Mouse (Mus musculus) brain, embryonic 18.5 days (tissue): ENCODE results near the gene D130043K22Rik.
"Not testable (repeated sequence)": the region's sequence is repeated elsewhere in the genome, so short reads cannot be mapped to it uniquely, and the experiment has no call there.

Experiments used
- DNase-seq: peaks from one replicate; pipeline ENCODE4 v3.0.0-alpha.2; 2012; ENCODE audit warnings: low read depth, low spot score

Gene D130043K22Rik

DNA sequence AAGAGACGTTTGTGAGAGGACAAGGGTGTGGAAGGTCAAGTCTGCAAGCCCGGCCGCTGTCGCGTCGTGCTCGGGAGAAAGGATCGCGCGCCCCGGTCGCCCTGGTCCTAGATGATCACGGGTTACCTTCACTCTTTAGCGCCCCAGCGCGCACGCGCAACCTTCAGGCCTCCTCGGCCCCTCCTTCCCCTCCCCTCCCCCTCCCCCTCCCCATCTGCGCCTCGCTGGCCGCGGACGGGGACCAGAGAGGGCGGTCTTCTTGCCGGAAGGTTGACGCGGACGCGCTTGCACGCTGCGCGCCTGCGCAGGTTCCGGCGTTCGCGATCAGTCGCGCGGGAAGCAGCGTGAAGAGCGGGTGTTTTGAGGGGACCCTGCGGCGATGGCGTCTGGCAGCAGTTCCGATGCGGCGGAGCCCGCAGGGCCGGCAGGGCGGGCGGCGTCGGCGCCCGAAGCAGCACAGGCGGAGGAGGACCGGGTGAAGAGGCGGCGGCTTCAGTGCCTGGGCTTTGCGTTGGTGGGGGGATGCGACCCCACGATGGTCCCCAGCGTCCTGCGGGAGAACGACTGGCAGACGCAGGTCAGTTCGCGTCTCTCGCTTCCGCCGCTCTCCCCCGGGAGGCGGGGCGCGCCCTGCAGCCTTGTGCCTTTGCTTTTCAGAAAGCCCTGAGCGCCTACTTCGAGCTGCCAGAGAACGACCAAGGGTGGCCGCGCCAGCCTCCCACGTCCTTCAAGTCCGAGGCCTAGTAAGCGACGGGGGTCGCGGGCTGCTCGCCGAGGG is 13.4 kb upstream of the D130043K22Rik start, which contains the start of the genes Acot13 and Tdp2:
Acot13 (minus strand) TSS at position 188 of the 778 bp plus-strand sequence.
Tdp2 (plus strand) TSS at position 327 of the 778 bp plus-strand sequence.
- peak; percentile 91 for DNase-seq

DNA sequence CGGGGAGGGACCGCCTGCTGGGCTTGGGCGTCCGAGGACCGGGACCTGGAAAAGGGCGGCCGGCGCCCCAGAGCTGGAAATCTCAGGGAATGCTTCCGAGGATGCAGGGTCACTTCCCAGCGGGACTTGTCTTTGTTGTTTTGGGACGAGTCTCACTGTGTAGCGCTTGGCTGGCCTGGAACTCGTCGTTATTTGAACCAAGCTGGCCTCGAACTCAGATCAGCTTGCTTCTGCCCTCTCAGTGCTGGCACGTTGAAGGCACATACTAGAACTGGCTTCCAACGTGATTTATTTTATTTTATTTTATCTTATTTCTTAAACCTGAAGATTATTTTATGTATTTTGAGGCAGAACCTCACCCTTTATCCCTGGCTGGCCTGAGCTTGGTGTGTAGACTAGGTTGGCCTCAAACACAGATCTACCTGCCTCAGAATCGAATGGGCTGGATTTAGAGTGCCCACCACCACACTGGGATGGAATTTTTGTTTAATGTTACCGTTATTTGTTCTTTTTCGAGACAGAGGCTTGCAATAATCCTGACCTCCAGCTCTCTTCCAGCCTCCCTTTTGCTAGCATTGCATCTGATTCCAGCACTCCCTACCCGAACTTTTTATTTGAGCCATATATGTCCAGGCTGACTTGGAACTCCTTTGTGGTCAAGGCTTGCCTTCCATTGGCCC is 12.7 kb upstream of the D130043K22Rik start:
- no peak for DNase-seq

DNA sequence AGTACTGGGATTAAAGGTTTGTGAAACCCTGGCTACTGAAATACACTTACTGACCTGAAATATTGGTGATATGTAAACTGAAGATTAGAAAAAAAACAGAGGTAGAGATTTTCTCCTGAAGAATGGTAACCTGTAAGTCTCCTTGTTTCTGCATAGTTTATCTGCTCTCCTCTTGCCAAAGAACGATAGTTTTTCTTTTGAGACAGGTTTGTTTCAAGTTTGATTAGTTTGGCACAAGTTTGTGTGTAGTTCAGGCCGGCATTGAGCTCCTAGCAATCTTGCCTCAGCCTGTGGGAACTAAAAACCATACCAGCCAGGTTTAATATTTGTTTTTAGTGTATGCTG is 12.2 kb upstream of the D130043K22Rik start:
- DNase-seq = no peak

DNA sequence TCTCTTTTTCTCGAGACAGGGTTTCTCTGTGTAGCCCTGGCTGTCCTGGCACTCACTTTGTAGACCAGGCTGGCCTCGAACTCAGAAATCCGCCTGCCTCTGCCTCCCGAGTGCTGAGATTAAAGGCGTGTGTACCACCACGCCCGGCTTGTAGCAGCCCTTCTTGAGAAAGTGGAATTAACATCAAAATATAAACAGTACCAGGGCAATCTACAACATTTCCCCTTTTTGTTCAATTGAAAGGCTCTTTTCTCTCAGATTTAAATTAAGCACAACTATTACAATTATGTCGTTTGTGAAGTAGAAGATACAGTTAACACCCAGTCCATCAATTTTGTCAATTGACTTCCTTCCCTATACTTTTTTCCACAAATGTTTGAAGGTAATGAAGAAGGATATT is 7.2 kb upstream of the D130043K22Rik start:
- DNase-seq = not testable (repeated sequence)

DNA sequence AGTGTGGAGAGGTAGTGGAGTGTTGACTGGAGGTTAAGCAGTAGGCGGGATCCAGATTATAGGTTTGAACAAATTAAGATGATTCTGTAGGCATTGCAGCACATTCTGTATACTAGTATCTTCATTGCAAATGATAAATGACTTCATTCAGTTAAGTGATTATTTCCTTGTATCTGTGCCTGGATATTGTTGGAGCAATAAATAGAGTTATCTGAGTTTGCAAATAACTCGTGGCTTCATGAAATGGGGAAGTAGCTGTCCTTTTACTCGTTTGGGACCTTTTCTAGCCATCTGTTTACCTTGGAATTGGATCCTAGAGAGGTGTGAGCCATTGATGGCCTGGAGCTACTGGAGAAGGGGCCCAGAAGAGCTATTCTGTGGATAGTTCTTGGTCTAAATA is 5.1 kb upstream of the D130043K22Rik start:
- DNase-seq = no peak

DNA sequence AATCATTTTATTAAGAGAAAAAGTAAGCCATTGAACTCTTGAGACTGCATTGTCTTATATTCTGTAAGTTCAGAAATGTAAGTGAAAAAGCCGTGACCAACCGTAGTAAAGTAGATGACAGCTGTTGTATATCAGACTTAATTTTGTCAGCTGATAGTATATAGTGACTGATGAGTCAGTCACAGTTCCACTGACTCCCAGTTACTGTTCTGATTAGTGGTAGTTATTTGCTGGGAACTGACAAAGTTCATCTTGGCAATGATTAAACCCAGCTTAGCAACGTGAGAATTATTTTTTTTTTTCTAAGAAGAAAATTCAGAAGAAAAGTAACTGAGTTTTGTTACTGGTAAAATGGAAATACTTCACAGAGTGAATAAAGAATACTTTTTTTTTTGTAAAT is 3.2 kb upstream of the D130043K22Rik start:
- no peak for DNase-seq

DNA sequence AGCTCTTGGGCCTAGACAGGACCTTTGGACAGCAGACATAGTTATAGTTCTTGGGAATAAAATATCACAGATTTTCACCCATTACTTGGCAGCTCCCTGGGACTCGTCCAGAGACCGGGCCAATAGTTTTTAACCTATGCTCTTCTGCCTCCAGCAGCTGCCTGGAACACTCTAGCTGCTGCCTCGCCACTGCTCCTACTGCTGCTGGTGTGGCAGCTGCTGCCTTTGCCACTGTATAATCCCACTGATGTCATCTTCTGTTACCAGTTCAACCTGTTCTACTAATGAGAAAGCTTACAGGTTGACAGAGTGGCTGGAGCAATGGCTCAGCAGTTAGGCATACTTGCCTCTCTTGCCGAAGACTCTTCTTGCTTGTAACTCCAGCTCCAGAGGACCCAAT is 4.4 kb downstream of the D130043K22Rik start:
- DNase-seq = no peak

DNA sequence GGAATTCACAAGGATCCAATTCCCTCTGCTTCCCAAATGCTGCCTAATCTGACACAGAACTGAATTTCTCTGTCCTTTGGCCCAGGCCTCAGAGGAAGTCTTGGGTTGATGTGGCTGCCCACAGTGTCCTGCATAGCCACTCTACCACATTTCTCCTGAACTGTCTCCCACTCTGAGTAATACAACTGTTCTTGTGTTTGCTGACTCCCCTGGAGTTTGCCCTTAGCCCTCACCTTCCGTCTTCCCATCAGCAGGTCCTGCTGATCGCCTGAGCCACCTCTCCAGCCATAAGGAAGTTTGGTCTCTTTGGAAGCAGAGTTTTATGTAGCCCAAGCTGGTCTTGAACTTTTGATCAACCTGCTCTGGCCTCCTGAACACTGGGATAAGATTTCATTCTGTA is 7.1 kb downstream of the D130043K22Rik start:
- no peak for DNase-seq

DNA sequence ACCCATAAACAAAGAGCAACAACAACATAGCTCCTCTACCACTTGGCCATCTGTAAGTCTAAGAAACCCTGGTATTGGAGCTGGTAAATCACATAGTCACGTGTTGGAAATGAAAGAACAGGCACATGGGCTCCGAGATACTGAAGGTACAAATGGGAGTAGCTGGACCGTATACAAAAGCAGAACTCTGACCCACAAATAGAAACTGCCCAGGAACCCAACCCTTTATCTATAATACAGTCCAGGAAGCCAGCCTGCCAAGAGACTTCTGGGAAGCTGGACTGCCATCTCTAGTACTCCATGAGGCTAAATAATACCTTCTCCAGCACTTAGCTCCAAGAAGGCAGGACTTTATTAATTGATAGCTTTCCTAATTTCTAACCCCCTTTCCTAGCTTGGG is 7.6 kb downstream of the D130043K22Rik start:
- DNase-seq = no peak

DNA sequence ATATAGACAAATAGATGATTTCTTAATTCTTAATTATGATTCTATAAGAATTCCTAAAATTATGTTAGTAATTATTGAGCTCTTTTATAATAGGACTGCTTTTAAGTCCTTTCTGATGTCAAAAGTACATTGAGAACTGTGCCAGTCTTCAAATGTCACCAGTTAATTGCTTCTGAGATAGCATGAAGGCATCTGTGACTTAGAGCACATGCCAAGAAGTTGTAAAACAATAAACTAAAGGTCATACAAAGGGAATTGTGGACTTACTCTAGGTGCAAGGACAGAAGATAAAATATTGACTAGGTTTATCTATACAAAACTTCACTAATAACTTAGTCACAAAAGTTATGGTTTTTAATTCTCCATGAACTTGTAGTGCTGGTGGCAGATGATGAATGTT is 14.2 kb downstream of the D130043K22Rik start:
- no peak for DNase-seq

DNA sequence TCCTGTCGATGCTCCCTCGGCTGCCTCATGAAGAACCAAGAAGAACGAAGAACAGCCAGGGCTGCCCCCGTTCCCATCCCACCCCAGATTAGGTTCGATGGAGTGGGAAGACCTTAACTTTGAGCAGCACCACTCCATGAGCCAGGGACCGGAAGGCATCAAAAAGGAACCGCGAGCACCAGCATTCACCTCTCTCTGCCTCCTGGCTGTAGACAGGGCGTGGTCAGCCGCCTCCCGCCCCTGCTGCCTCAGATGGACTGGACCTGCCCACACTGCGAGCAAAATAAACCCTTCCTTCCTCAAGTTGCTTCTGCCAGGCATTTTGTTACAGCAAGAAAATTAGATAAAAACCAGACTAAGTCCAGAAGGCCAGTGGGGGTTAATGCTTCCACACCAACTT is 16.1 kb downstream of the D130043K22Rik start:
- no peak for DNase-seq

DNA sequence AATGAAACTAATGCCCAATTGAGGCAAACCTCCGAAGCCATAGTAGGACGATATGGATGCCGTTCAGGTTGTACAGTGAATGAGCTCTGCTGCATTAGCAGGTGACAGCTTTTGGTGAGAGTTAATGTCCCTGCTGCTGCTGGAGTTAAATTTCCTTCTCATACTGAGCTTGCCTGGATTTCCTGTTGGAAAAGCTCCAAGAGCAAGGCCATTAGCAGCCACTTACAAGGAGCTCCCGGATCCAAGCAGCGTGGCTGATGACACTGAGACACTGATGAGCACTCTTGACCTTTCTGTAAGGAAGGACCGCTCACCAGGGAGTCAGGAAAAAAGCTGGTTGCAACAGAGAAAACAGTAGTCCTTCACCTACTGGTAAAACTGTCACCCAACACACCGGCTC is 17.1 kb downstream of the D130043K22Rik start:
- DNase-seq = no peak

DNA sequence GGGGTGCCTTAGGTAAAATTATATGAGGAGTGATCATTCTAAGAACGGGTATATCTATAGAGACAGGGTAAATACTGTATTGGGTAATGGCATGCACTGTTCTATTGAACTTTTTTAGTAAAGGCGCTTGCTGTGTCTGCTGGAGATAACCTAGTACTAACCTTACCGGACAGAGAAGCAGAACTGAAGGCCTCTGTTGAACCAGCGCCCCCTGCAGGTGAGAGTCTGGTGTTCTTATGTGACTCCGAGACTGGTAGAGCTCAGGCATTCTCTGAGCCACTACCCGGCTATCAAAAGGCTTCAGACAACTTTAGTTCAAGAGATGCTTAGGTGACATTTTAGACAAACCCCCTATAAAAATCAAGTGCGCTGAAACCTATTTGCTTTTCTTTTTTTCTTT is 17.6 kb downstream of the D130043K22Rik start:
- DNase-seq = no peak

DNA sequence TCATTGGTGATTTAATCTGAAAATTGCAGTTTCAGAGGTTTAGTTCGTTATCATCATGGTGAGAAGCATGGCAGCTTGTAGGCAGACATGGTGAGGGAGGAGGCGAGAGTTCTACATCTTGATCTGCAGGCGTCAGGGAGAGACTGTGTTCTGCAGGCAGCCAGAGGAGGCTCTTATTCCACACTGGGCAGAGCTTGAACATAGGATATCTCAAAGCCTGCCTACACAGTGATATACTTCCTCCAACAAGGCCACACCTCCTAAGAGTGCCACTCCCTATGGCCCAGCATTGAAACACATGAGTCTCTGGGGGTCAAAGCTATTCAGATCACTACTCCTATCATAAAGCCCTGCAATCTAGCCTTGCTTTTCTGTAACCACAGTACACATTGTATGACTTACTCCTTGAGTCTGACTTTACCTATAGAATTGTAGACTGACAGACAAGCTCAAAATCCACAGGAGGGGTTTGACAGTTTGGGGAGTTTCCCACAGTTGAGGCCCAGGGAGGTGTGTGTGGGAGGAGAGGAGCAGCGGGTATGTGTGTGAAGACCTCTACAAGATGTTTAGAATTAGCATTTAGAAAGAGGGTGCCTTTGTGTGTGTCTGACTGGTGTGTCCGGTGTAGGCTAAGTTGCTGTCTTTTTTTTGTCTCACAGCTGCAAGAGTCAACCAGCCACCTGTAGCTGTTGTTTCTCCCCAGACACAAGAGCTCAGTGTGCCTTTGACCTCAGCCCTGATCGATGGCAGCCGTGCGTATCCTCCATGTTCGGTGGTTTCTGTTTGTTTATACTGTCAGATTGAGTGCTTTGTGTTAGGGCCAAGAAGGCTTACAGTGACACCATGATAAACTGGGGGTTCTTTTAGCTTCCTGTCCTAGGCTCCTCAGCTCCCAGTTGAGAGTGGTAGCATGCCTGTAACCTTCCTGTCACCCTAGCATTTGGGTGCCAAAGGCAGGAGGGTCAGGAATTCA is 21.8 kb downstream of the D130043K22Rik start:
- no peak for DNase-seq

DNA sequence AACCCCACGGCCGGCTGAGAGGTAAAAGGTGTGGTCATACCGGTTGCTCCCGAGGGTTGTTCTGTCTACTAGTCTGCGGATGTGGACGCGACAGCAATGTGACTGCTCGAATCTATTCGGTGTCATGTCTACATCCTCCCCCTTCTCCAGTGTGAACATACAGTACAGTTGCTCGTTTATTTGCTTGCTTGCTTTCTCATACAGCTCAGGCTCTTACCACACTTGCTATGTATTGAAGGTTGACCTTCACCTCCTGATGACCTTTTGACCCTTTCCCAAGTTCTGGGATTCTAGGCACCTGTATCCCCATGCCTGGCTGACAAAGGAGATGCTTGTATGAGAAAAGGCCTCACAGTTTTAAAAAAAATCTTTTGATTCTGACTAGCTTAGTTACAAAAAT is 22.9 kb downstream of the D130043K22Rik start:
- DNase-seq = no peak

DNA sequence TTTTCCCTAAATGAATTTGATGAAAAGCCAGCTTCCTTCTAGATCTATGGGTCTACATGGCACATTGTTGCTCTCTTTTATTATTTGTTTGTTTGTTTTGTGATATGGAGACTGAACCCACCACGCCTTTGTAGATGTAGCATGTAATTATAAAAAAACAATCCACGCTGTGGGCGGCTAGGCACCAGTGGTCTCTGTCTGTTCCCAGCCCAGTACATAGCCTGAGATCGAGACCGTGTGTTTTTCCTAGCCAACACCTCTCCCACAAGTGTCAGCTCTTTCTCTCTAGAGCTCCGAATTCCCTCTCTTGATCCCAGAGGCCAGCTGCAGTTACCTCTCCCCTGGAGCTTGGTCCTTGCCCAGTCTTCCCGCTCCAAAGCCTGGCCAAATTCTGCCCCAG is 23.3 kb downstream of the D130043K22Rik start:
- no peak for DNase-seq

DNA sequence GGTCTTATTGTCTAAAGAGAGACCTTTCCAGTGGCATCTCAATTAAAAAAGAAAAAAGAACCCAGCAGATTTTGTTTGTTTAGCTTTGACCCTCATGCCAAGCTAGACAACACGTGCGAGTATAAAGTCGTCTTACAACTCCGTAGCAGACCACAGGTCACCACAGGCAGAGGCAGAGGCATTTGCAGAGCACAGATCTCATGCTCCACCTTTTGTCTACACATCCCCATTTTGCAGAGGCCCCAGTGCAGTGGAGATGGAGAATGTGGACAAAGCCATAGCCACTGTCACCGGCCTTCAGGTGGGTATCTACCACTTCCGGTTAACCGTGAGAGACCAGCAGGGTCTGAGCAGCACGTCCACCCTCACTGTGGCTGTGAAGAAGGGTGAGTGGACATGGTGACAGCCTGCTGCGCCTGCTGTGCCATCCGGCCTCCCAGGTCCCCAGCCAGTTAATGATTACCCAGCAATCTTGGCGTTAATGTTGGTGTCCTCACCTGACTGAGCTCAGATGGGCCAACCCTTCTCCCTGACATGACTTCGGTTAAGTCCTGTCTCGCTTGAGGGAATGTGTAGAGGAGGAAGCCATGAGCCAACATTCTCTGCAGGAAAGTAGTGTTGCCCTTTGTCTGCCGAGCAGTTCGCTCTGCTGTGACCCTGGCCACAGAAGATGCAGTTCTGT is 34.6 kb downstream of the D130043K22Rik start:
- DNase-seq = no peak

DNA sequence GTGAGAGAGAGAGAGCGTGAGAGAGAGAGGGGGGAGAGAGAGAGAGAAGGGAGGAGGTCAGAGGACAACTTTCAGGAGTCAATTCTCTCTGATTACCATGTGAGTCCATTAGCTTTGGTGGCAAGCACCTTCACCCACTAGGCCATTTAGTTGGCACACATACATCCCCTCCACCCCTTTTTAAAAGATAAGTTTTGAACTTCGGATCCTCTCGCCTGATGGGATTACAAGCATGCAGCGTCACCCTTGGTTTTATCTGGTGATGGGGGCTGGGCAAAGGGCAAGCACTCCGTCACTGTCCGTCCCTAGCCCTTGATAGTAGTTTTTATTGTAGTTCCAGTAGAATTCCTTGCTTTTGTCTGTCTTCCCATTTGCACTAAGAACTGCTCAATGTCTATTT is 35.3 kb downstream of the D130043K22Rik start:
- no peak for DNase-seq

DNA sequence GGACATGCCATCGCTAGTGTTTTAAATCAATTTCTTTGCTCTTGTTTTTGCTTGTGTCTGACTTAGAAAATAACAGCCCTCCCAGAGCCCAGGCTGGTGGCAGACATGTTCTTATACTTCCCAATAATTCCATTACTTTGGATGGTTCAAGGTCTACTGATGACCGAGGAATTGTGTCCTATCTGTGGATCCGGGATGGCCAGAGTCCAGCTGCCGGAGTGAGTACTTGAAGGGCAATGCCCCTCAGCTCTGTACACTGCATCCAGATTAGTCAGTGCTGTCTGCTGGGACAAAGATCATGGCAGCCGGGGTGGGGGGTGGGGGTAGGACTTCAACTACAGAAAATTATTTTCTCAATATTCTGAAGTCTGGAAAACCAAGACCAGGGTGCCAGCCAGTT is 35.8 kb downstream of the D130043K22Rik start:
- DNase-seq = no peak

DNA sequence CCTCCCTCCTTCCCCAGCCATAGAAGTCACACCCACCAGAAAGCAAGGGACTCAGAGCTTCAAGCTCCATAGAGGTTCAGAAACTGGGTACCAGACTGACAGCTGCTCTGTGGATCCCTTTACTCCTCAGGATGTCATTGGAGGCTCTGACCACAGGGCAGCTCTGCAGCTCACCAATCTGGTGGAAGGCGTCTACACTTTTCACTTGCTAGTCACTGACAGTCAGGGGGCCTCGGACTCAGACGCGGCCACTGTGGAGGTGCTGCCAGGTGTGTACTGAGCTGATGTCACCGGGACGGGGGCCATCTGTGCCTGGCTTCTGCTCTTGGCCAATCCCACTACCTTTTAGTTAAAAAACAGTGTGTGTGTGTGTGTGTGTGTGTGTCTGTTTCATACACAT is 37.5 kb downstream of the D130043K22Rik start:
- no peak for DNase-seq

DNA sequence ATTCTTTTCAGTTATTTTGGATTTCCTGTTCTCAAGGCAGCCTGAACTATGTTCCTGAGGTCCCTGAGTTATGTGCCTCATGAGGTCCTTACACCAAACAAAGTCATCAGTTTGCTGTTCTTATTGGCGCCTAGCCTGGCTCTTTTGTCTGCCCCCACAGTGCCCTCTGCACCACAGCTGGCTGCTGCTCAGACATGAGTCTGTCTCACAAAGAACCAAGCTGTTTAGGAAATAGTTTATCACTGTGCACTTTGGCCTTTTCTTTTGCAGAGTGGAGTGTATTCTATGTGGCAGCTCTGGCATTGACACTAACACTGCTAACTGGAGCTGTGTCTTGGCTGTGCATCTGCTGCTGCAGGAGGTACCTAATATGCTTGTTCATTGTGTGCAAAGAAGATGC is 44.6 kb downstream of the D130043K22Rik start:
- DNase-seq = no peak

DNA sequence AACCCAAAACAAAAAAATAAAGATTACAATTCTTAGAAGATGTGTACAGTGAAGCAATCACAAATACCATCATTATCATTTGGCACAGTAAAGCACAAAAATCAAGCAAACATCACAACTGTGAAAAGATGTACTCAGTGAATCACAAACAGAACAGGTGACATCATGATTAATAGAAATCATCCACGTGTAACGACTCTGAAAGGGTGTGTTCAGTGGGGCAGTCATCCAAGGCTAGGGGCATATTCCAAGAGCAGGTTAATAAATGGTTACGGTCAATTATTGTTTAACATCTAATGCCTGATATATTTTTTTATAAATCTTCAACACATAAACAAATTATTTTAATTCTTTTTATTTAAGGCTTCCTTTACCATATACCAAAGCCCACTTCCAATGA is 47.6 kb downstream of the D130043K22Rik start:
- no peak for DNase-seq
